Mouse (Mus musculus) kidney, postnatal 0 days (tissue): ENCODE data around the gene Ckm. TPM values are rescaled to one million over a fixed set of nuclear protein-coding genes. Genes with fewer than 3 reads are reported as not detected.

Experiments
- ATAC-seq: fragments of 200-750 bp; cut with Nextera tagmentation; replicated peaks from 2 replicates; pipeline ENCODE4 v1.8.0; 2017; ENCODE audit warnings: low read depth, moderate number of reproducible peaks, moderate TSS enrichment, moderate library complexity; ENCODE audit not compliant: low FRiP score
- DNase-seq: peaks from one replicate; pipeline ENCODE4 v3.0.0-alpha.2; 2016; ENCODE audit warnings: low spot score
- H3K27ac ChIP-seq: fragments of 300-500 bp; sonication (generic); 2 replicates; pipeline ENCODE4 v1.5.1; 2014; ENCODE audit warnings: mild to moderate bottlenecking
- H3K27me3 ChIP-seq: fragments of 300-500 bp; sonication (generic); 2 replicates; pipeline ENCODE4 v1.6.1; 2014; ENCODE audit warnings: low read length, mixed read lengths; ENCODE audit not compliant: insufficient read depth
- H3K36me3 ChIP-seq: fragments of 300-500 bp; sonication (generic); 2 replicates; pipeline ENCODE4 v1.6.1; 2014; ENCODE audit warnings: low read length, mixed read lengths; ENCODE audit not compliant: insufficient read depth
- H3K4me1 ChIP-seq: fragments of 300-500 bp; sonication (generic); replicated peaks from 2 replicates; pipeline ENCODE4 v1.6.1; 2014; ENCODE audit warnings: antibody characterized with exemption, low read length, mixed read lengths; ENCODE audit not compliant: insufficient read depth
- H3K4me2 ChIP-seq: fragments of 300-500 bp; sonication (generic); 2 replicates; pipeline ENCODE4 v1.6.1; 2014; ENCODE audit warnings: mild to moderate bottlenecking, low read length, moderate library complexity, mixed read lengths
- H3K4me3 ChIP-seq: fragments of 300-500 bp; sonication (generic); replicated peaks from 2 replicates; pipeline ENCODE4 v1.5.1; 2014; ENCODE audit warnings: low read depth, low read length
- H3K9ac ChIP-seq: fragments of 300-500 bp; sonication (generic); 2 replicates; pipeline ENCODE4 v1.6.1; 2014; ENCODE audit warnings: low read depth, low read length
- H3K9me3 ChIP-seq: fragments of 300-500 bp; sonication (generic); replicated peaks from 2 replicates; pipeline ENCODE4 v1.6.1; 2016; ENCODE audit warnings: low read length, inconsistent platforms, mixed read lengths
- CTCF ChIP-seq: IDR thresholded peaks from 2 replicates; pipeline ENCODE4 v1.5.1; 2016; ENCODE audit warnings: antibody characterized with exemption, low read depth, mild to moderate bottlenecking, moderate library complexity
- WGBS: fragments of 180-500 bp; shearing (Covaris S2); extraction: QIAGEN DNeasy Blood & Tissue Kit; methylation state at CpG from one replicate; pipeline ENCODE4 v1.1.7; 2014; 5-methylcytosine and 5-hydroxymethylcytosine counted together
- microRNA counts: library from miRNA; unstranded; fragments of <30 nt; microRNA quantifications from one replicate; lab custom pipeline; 2015
- microRNA-seq: library from miRNA; unstranded; fragments of <30 nt; microRNA quantifications from one replicate; pipeline ENCODE4, GENCODE M21; 2016
- polyA plus RNA-seq: library from polyadenylated mRNA; unstranded; fragments of >200 nt; fragmentation: Nextera tagmentation; extraction: Ambion mirVana; gene quantifications from 2 replicates; pipeline ENCODE4 v1.2.1, GENCODE M21; 2015

Gene Ckm
- polyA plus RNA-seq, 1 experiment from 2014 or later: 1.2 TPM

GRCm38 (mm10) chr7:19472403-19472802 is 67.8 kb downstream of the Ckm start:
- no peak overlapping the region for H3K4me3 ChIP-seq
- no peaks in the 10 kb centered on the region for H3K9me3 ChIP-seq
- H3K4me1 ChIP-seq: no peaks in the 10 kb centered on the region; the same call in 1 of the 2 replicates
- 37% methylated on average over 4 of the region's 4 CpGs for WGBS
- no peak overlapping the region for H3K4me2 ChIP-seq
- TF ChIP-seq CTCF: no peak
- no peaks in the 10 kb centered on the region for H3K36me3 ChIP-seq
- DNase-seq (no peak), ATAC-seq (no peak)
- no peak overlapping the region for H3K9ac ChIP-seq
- H3K27me3 ChIP-seq: peaks cover 19% of the 10 kb centered on the region
- 0 out of 2 replicates have a peak overlapping the region, but pooled peaks have one; percentile 31 for H3K27ac ChIP-seq

MicroRNAs encoded within 50 kb of the gene (microRNA counts, 519-probe panel; counts per million panel counts)
- 330 counts per million, percentile 68 among the panel's probes with 10 or more counts for microRNA mmu-miR-343 (lab: Ali Mortazavi, UCI)

Small RNA genes lying within 50 kb of the gene (microRNA-seq; reads per million reads assigned to microRNA genes)
- gene Mir343: not detected

Other genes with a start within 250 kb of the Ckm start
- gene Gipr, start 238.6 kb upstream of the Ckm start, polyA plus RNA-seq: 0.08 and 0.09 TPM in 2 replicates
- gene Eml2, start 228.4 kb upstream of the Ckm start, polyA plus RNA-seq: 10.6 and 13.1 TPM in 2 replicates
- gene Gpr4, start 192.2 kb upstream of the Ckm start, polyA plus RNA-seq: 5.1 and 5.2 TPM in 2 replicates
- 30.4 and 30.5 TPM in 2 replicates for gene Opa3, start 176.4 kb upstream of the Ckm start, polyA plus RNA-seq
- gene Vasp, start 133.0 kb upstream of the Ckm start, polyA plus RNA-seq: 89.4 and 94.4 TPM in 2 replicates
- gene Ppm1n, start 124.7 kb upstream of the Ckm start, polyA plus RNA-seq: 0.18 TPM in 1 of 2 replicates, not detected in the other
- gene Rtn2, start 122.2 kb upstream of the Ckm start, polyA plus RNA-seq: 7.3 and 7.4 TPM in 2 replicates
- 0.11 TPM in 2 replicates for gene Fosb, start 94.7 kb upstream of the Ckm start, polyA plus RNA-seq
- 68.4 and 68.8 TPM in 2 replicates for gene Ercc1, start 60.0 kb upstream of the Ckm start, polyA plus RNA-seq
- 16.7 and 17.7 TPM in 2 replicates for gene Cd3eap, start 45.3 kb upstream of the Ckm start, polyA plus RNA-seq
- 3.0 and 4.0 TPM in 2 replicates for gene Ppp1r13l, start 45.0 kb upstream of the Ckm start, polyA plus RNA-seq
- gene Ercc2, start 22.8 kb upstream of the Ckm start, polyA plus RNA-seq: 11.0 and 11.5 TPM in 2 replicates
- 6.7 and 8.2 TPM in 2 replicates for gene Klc3, start 672 bp upstream of the Ckm start, polyA plus RNA-seq
- gene Mark4, start 54.0 kb downstream of the Ckm start, polyA plus RNA-seq: 6.6 and 7.9 TPM in 2 replicates
- 6.7 and 8.0 TPM in 2 replicates for gene Exoc3l2, start 58.6 kb downstream of the Ckm start, polyA plus RNA-seq
- gene Bloc1s3, start 103.6 kb downstream of the Ckm start, polyA plus RNA-seq: 2.7 and 3.0 TPM in 2 replicates
- gene Trappc6a, start 103.6 kb downstream of the Ckm start, polyA plus RNA-seq: 88.5 and 91.7 TPM in 2 replicates
- not detected in 2 replicates for gene Nkpd1, start 113.1 kb downstream of the Ckm start, polyA plus RNA-seq
- gene Ppp1r37, start 158.3 kb downstream of the Ckm start, polyA plus RNA-seq: 15.3 and 17.1 TPM in 2 replicates
- 0.17 and 0.34 TPM in 2 replicates for gene Zfp296, start 172.5 kb downstream of the Ckm start, polyA plus RNA-seq
- gene Gemin7, start 172.8 kb downstream of the Ckm start, polyA plus RNA-seq: 164 and 167 TPM in 2 replicates
- gene Clasrp, start 199.7 kb downstream of the Ckm start, polyA plus RNA-seq: 33.5 and 35.1 TPM in 2 replicates
- 9.3 and 10.6 TPM in 2 replicates for gene Relb, start 224.7 kb downstream of the Ckm start, polyA plus RNA-seq